Mouse (Mus musculus): ENCODE results near the gene Lrmda. TPM values are rescaled to one million over a fixed set of nuclear protein-coding genes. Genes with fewer than 3 reads are reported as not detected.
A peak's percentile ranks its signal among the peaks of the same experiment; 100 is the strongest.

The Lrmda gene
- polyA plus RNA-seq, 1 experiment from 2014 or later, result 0.20 TPM

- 10% methylated on average over 16 of the region's 16 CpGs for WGBS
- Histone ChIP-seq H3K27me3 (ENCODE audit: control insufficient read depth, insufficient read depth, low read length) (no peaks in the 10 kb centered on the region), H3K4me2 (ENCODE audit: low read depth, severe bottlenecking) (peak overlapping the region; percentile 8; the same call in 1 of the 2 replicates)
Measured at GRCm38 (mm10) chr14:23015321-23016067, 996.0 kb downstream of the Lrmda start.

GRCm38 (mm10) chr14:23016068-23016611, 996.6 kb downstream of the Lrmda start:
- no peak overlapping the region; the same call in 1 of the 2 replicates for H3K4me2 ChIP-seq (ENCODE audit: low read depth, severe bottlenecking)
- no peak overlapping the region for H3K9ac ChIP-seq (ENCODE audit: low read length)
- no peak for DNase-seq (ENCODE audit: low spot score)
- WGBS, result 17% methylated on average over 1 of the region's 1 CpGs
- no peak for ATAC-seq (ENCODE audit: insufficient number of reproducible peaks, low FRiP score, low TSS enrichment, low read depth)
- H3K27me3 ChIP-seq (ENCODE audit: control insufficient read depth, insufficient read depth, low read length), result no peaks in the 10 kb centered on the region
- peak overlapping the region; percentile 3; the same call in 1 of the 2 replicates for H3K27ac ChIP-seq (replicated peaks; ENCODE audit: low read depth, low read length)
- no peaks in the 10 kb centered on the region for H3K36me3 ChIP-seq (ENCODE audit: control insufficient read depth, insufficient read depth, low read length)
- H3K4me3 ChIP-seq (ENCODE audit: low read depth, low read length), result no peak overlapping the region
- H3K4me1 ChIP-seq (ENCODE audit: control insufficient read depth, insufficient read depth, low read length), result peaks cover 9% of the 10 kb centered on the region
- H3K9me3 ChIP-seq (ENCODE audit: control insufficient read depth, low read length), result no peaks in the 10 kb centered on the region

More at GRCm38 (mm10) chr14:23015321-23016067, 996.0 kb downstream of the Lrmda start:
- Histone ChIP-seq H3K27ac (replicated peaks; ENCODE audit: low read depth, low read length) (peak overlapping the region; percentile 80), H3K4me3 (ENCODE audit: low read depth, low read length) (no peak overlapping the region), H3K9me3 (ENCODE audit: control insufficient read depth, low read length) (no peaks in the 10 kb centered on the region), H3K36me3 (ENCODE audit: control insufficient read depth, insufficient read depth, low read length) (no peaks in the 10 kb centered on the region), H3K4me1 (ENCODE audit: control insufficient read depth, insufficient read depth, low read length) (peaks cover 9% of the 10 kb centered on the region), H3K9ac (ENCODE audit: low read length) (no peak overlapping the region)
- DNase-seq (ENCODE audit: low spot score) (peak; percentile 75), ATAC-seq (ENCODE audit: insufficient number of reproducible peaks, low FRiP score, low TSS enrichment, low read depth) (peak; percentile 70)

GRCm38 (mm10) chr14:23041002-23041401, 1021.5 kb downstream of the Lrmda start:
- Histone ChIP-seq H3K9me3 (ENCODE audit: control insufficient read depth, low read length) (no peaks in the 10 kb centered on the region), H3K36me3 (ENCODE audit: control insufficient read depth, insufficient read depth, low read length) (no peaks in the 10 kb centered on the region), H3K27ac (replicated peaks; ENCODE audit: low read depth, low read length) (no peak overlapping the region), H3K4me1 (ENCODE audit: control insufficient read depth, insufficient read depth, low read length) (peaks cover 15% of the 10 kb centered on the region; the same call in 1 of the 2 replicates), H3K9ac (ENCODE audit: low read length) (no peak overlapping the region), H3K4me2 (ENCODE audit: low read depth, severe bottlenecking) (no peak overlapping the region), H3K27me3 (ENCODE audit: control insufficient read depth, insufficient read depth, low read length) (no peaks in the 10 kb centered on the region), H3K4me3 (ENCODE audit: low read depth, low read length) (no peak overlapping the region)
- ATAC-seq (ENCODE audit: insufficient number of reproducible peaks, low FRiP score, low TSS enrichment, low read depth), result no peak
- DNase-seq (ENCODE audit: low spot score), result no peak
- WGBS, result 77% methylated on average over 7 of the region's 7 CpGs

GRCm38 (mm10) chr14:23045322-23045721, 1025.8 kb downstream of the Lrmda start:
- Histone ChIP-seq H3K9me3 (ENCODE audit: control insufficient read depth, low read length) (no peaks in the 10 kb centered on the region), H3K27ac (replicated peaks; ENCODE audit: low read depth, low read length) (no peak overlapping the region), H3K4me3 (ENCODE audit: low read depth, low read length) (no peak overlapping the region), H3K4me1 (ENCODE audit: control insufficient read depth, insufficient read depth, low read length) (peaks cover 17% of the 10 kb centered on the region; the same call in 1 of the 2 replicates), H3K27me3 (ENCODE audit: control insufficient read depth, insufficient read depth, low read length) (no peaks in the 10 kb centered on the region), H3K36me3 (ENCODE audit: control insufficient read depth, insufficient read depth, low read length) (no peaks in the 10 kb centered on the region), H3K4me2 (ENCODE audit: low read depth, severe bottlenecking) (no peak overlapping the region), H3K9ac (ENCODE audit: low read length) (no peak overlapping the region)
- WGBS, result 20% methylated on average over 1 of the region's 1 CpGs
- no peak for ATAC-seq (ENCODE audit: insufficient number of reproducible peaks, low FRiP score, low TSS enrichment, low read depth)
- DNase-seq (ENCODE audit: low spot score), result no peak

- peak; percentile 82 for DNase-seq (ENCODE audit: low spot score)
- WGBS, result 5% methylated on average over 4 of the region's 4 CpGs
- H3K9me3 ChIP-seq (ENCODE audit: control insufficient read depth, low read length), result no peaks in the 10 kb centered on the region
- H3K27ac ChIP-seq (replicated peaks; ENCODE audit: low read depth, low read length), result no peak overlapping the region
- H3K4me1 ChIP-seq (ENCODE audit: control insufficient read depth, insufficient read depth, low read length), result peaks cover 17% of the 10 kb centered on the region; the same call in 1 of the 2 replicates
- H3K9ac ChIP-seq (ENCODE audit: low read length), result no peak overlapping the region
- no peak for ATAC-seq (ENCODE audit: insufficient number of reproducible peaks, low FRiP score, low TSS enrichment, low read depth)
- H3K36me3 ChIP-seq (ENCODE audit: control insufficient read depth, insufficient read depth, low read length), result no peaks in the 10 kb centered on the region
- no peak overlapping the region for H3K4me3 ChIP-seq (ENCODE audit: low read depth, low read length)
- H3K27me3 ChIP-seq (ENCODE audit: control insufficient read depth, insufficient read depth, low read length), result no peaks in the 10 kb centered on the region
- no peak overlapping the region for H3K4me2 ChIP-seq (ENCODE audit: low read depth, severe bottlenecking)
Measured at GRCm38 (mm10) chr14:23046330-23046729, 1026.8 kb downstream of the Lrmda start.

GRCm38 (mm10) chr14:23051441-23051840, 1031.9 kb downstream of the Lrmda start:
- Histone ChIP-seq H3K9me3 (ENCODE audit: control insufficient read depth, low read length) (no peaks in the 10 kb centered on the region), H3K27me3 (ENCODE audit: control insufficient read depth, insufficient read depth, low read length) (0 out of 2 replicates have a peak, but pooled peaks cover 2% of the 10 kb centered on the region), H3K9ac (ENCODE audit: low read length) (no peak overlapping the region), H3K4me3 (ENCODE audit: low read depth, low read length) (no peak overlapping the region), H3K4me2 (ENCODE audit: low read depth, severe bottlenecking) (no peak overlapping the region), H3K27ac (replicated peaks; ENCODE audit: low read depth, low read length) (no peak overlapping the region), H3K36me3 (ENCODE audit: control insufficient read depth, insufficient read depth, low read length) (no peaks in the 10 kb centered on the region), H3K4me1 (ENCODE audit: control insufficient read depth, insufficient read depth, low read length) (no peaks in the 10 kb centered on the region; the same call in 1 of the 2 replicates)
- DNase-seq (ENCODE audit: low spot score), result no peak
- ATAC-seq (ENCODE audit: insufficient number of reproducible peaks, low FRiP score, low TSS enrichment, low read depth), result no peak
- 17% methylated on average over 7 of the region's 7 CpGs for WGBS

GRCm38 (mm10) chr14:23052833-23053592, 1033.5 kb downstream of the Lrmda start:
- Histone ChIP-seq H3K36me3 (ENCODE audit: control insufficient read depth, insufficient read depth, low read length) (no peaks in the 10 kb centered on the region), H3K4me2 (ENCODE audit: low read depth, severe bottlenecking) (no peak overlapping the region), H3K9ac (ENCODE audit: low read length) (no peak overlapping the region), H3K4me3 (ENCODE audit: low read depth, low read length) (no peak overlapping the region), H3K4me1 (ENCODE audit: control insufficient read depth, insufficient read depth, low read length) (no peaks in the 10 kb centered on the region; the same call in 1 of the 2 replicates), H3K27me3 (ENCODE audit: control insufficient read depth, insufficient read depth, low read length) (0 out of 2 replicates have a peak, but pooled peaks cover 2% of the 10 kb centered on the region), H3K27ac (replicated peaks; ENCODE audit: low read depth, low read length) (no peak overlapping the region), H3K9me3 (ENCODE audit: control insufficient read depth, low read length) (no peaks in the 10 kb centered on the region)
- no peak for ATAC-seq (ENCODE audit: insufficient number of reproducible peaks, low FRiP score, low TSS enrichment, low read depth)
- no peak for DNase-seq (ENCODE audit: low spot score)
- 67% methylated on average over 11 of the region's 11 CpGs for WGBS

GRCm38 (mm10) chr14:23057228-23057976, 1037.9 kb downstream of the Lrmda start:
- Histone ChIP-seq H3K27ac (replicated peaks; ENCODE audit: low read depth, low read length) (no peak overlapping the region), H3K4me3 (ENCODE audit: low read depth, low read length) (no peak overlapping the region), H3K27me3 (ENCODE audit: control insufficient read depth, insufficient read depth, low read length) (0 out of 2 replicates have a peak, but pooled peaks cover 2% of the 10 kb centered on the region), H3K4me2 (ENCODE audit: low read depth, severe bottlenecking) (no peak overlapping the region), H3K36me3 (ENCODE audit: control insufficient read depth, insufficient read depth, low read length) (no peaks in the 10 kb centered on the region), H3K9me3 (ENCODE audit: control insufficient read depth, low read length) (no peaks in the 10 kb centered on the region), H3K9ac (ENCODE audit: low read length) (no peak overlapping the region), H3K4me1 (ENCODE audit: control insufficient read depth, insufficient read depth, low read length) (no peaks in the 10 kb centered on the region)
- ATAC-seq (ENCODE audit: insufficient number of reproducible peaks, low FRiP score, low TSS enrichment, low read depth) (no peak), DNase-seq (ENCODE audit: low spot score) (no peak)
- 84% methylated on average over 6 of the region's 6 CpGs for WGBS
